Mouse (Mus musculus) mesoderm, embryonic 11.5 days (tissue): ENCODE results near the gene Cdc42ep5.

Experiments used
- DNase-seq: peaks from one replicate; pipeline ENCODE4 v3.0.0-alpha.2; 2012; ENCODE audit warnings: low read depth, low spot score

The Cdc42ep5 gene

DNA sequence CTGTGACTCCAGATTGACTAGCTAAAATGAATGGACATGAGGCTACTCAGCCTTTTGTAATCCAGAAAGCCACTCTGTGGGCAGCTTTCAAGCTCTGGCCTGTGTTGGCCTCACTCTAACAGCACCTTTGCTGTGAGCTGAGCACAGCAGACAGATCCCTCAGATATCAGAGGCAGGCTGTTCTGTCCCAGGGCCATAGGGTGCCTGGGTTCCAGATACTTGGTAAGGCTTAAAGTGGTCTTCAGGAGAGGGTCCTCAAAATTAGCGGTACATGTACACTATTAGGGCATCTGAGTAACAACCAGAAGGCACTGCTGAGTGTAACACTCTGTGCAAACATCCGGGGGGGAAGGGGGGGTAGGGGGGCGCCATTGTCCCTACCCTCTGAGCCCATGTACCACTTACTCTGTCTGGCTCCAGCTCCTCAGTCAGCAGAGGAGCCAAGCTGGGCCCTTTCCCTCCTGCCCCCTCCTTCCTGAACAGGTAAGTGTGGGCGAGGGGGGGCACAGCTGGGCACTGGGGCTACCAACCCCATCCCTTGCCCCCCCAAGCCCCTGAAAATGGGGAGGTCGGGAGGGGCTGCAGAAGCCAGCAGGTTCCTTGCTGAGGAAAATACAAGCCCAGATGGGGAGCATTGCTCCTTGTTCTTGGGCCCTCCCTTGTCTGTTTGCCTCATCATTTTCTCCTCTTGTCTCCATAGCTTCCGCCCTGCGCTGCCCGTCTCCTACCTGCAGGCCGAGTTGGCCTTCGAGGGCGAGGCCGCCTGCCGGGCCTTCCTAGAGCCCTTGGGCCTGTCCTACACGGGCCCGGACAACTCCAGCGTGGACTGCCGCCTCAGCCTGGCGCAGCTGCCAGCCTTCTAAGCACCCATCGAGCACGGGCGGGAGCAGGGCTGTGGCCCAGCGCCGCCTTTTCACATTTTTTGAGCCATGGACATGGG, 18.1 kb downstream of the Cdc42ep5 start:
- no peak for DNase-seq

DNA sequence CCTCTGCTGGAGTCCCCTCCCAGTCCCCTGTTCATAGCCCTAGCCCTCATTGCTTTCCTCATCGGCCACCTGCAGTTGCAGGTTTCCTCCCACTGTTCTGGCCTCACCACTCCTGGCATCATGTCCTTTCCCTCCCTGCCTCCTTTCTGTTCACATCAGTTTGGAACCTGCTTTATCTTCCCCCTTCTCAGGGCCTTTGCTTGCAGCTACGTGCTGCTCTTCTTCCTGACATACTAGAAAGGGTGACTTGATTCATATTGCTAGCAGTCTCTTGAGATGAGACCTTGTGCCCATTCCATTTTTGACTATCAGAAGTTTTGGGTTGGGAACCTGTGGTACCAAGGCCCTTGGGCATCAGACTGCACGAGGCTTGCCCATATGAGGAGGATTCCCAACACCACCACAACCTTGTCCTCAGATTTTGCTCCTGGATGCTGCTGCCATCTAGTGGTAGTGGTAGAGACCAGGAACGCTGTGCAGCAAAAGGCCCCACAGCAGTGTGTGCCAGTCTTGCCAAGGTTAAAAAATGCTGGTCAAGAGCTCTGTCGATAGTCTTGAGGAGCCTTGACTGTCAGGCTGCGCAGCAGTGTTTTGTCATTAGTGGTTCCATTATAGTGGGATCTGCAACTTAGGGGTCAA, 19.0 kb downstream of the Cdc42ep5 start:
- DNase-seq: peak; percentile 63

DNA sequence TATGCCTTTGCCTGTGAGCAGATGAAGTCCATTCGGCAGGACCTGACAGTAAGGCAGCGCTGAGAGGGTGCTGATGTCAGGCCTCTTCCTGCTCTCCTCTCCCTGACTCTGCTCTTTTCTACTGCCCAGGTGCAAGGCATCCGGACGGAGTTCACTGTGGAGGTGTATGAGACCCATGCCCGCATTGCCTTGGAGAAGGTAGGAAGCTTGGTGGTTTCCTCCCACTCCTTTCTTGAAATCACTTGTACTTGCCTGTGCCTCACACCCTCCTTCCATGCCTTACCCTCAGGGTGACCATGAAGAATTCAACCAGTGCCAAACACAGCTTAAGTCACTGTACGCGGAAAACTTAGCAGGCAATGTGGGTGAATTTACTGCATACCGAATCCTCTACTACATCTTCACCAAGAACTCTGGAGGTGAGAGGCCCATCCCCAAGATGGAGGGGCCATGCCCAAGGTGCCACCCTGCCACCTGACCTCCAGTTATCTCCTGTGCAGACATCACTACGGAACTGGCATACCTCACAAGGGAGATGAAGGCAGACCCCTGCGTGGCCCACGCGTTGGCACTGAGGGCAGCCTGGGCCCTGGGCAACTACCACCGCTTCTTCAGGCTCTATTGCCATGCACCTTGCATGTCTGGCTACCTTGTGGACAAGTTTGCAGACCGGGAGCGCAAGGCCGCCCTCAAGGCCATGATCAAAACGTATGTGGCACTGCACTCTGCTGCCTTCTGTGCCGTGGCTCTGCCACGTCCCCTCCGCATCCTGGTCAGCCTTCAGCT, 19.7 kb downstream of the Cdc42ep5 start:
- DNase-seq: no peak

DNA sequence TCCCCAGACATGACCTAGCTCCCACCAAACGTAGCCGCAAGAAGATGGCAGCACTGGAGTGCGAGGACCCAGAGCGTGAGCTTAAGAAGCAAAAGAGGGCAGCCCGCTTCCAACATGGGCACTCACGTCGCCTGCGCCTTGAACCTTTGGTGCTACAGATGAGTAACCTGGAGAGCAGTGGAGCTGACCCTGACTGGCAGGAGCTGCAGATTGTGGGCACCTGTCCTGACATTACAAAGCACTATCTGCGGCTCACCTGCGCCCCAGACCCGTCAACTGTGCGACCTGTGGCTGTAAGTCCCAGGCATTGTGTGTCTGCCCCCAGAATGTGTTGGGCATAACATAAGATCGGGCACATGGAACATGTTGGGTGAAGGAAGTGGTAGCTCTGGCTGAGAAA, 20.6 kb downstream of the Cdc42ep5 start:
- no peak for DNase-seq

DNA sequence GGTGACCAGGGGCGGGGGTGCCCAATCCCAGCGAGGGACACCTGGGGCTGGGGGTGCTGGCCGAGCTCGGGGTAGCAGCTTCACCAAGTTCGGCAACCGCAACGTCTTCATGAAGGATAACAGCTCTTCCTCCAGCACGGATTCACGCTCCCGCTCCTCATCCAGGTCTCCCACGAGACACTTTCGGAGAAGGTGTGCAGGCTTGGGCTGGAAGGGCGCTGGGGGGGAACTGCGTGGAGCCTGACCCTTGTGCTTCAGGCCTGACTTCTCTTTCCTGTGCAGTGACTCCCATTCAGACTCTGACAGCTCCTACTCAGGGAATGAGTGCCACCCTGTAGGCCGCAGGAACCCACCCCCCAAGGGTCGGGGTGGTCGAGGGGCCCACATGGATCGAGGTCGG, 21.2 kb downstream of the Cdc42ep5 start:
- DNase-seq: no peak

DNA sequence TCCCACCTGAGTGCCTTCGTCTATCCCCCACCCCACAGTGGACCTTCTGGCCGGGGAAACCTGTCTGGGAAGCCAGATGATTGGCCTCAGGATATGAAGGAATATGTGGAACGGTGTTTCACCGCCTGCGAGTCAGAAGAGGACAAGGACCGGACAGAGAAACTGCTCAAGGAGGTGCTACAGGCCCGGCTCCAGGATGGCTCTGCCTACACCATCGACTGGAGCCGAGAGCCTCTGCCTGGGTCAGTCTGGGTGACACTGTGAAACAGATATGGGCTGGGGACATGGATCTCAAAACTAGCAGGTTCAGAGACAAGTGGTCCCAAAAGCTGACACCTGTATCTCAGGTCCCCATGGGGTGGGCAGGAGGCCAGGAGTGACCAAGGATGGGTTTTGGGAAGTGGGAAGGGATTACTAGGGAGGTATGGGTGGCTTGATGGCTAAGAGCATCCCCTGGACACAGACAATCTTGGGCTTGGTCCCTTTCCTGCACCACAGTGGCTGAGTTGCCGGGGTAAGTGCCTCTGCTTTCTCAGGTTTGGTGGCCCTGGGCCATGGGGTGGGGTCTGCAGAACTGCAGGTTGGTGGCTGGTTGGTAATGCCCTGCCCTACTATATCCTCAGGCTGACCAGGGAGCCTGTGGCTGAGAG, 21.7 kb downstream of the Cdc42ep5 start:
- no peak for DNase-seq

DNA sequence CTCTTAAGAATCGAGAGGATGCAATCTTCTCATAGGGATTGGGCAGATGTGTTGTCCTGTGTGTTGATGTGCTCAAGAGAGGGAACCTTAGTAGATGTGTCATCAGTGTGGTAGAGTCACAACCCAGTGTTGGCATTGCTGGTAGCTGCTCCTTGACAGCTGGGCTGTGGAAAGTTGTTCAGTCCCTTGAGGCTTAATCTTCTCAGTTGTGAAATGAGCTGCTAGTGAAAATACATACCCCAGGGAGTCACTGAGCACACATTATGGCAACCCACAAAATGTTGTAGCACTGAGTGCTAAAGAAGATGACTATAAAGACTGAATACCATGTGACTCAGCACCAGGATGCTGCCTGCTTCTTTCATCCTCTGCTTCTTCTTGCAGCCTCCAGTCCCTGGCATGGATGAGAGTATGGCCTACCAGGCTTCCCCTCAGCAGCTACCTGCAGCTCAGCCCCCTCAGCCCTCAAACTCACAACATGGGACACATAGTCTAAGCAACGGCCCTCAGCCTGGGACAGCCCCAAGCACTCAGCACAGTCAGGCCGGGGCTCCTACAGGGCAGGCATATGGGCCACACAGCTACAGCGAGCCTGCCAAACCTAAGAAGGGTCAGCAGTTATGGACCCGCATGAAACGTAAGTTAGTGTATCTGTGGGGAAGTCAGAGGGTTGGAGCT, 22.9 kb downstream of the Cdc42ep5 start:
- no peak for DNase-seq

DNA sequence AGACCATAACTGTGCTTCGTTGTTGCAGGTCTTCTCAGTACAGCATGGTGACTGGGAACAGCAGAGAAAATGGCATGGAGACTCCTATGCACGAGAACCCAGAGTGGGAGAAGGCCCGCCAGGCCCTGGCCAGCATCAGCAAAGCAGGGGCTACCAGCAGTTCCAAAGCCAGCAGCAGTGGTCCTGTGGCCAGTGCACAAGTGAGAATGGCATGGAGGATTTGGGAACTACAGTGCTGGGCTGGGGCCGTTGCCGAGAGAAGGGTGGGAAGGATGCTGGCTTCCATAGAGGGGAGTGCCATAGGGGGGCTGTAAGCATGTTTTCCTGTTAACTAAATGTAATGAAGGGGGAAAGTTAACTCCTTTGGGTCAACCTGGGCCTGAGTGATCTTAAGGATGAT, 25.3 kb downstream of the Cdc42ep5 start:
- no peak for DNase-seq

DNA sequence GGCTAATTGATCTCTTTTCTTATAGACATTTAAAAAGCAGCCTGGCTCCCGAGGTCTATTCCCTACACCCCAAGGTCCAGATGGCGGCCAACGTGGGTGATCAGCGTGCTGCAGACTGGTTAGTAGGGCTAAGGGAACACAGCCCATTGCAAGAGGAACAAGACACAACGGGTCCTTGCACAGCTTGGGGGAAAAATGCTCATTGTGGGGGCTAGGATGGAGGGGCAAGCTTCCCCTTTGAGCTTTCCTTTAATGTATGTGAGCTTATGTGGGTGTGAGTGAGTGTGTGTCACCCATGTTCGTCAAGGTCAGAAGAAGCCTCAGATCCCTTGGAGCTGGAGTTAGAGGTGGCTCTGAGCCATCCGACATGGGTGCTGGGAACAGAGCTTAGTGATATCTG, 26.0 kb downstream of the Cdc42ep5 start:
- no peak for DNase-seq

DNA sequence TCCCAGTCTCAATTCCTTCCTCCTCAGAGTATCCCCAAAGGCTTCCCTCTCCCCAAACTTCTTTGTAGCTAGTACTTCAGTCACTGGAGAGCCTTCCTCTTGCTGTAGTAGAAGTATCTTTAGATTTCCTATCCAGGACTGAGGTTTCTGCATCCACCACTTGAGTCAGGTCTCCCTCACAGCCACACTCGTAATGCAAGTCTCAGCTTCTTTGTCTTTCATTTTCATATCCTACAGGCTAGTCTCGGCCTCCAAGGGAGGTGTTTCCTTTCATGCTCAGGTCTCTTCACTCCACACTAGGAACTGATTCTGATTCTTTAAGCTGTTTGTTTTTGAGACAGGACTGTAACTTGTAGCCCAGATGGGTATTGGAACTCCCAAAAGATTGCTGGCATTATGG, 26.5 kb downstream of the Cdc42ep5 start:
- no peak for DNase-seq

DNA sequence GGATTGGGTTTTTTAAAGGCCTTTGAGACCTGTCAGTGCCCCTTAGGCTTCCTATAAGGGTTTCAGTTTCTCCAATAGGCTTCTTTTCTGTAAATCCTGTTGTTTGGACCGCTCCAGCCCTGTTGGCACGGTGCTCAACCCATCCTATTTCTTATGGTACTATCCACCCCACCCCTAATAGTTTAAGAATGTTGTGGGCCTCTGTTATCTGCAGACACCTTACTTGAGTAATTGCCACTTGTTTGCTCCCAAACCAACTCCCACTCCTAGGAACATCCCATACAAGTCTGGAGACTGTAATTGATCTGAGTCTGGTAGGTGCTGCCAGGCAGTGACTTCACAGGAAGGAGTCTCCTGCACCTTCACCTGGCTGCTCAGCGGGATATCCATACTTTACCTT, 26.9 kb downstream of the Cdc42ep5 start:
- DNase-seq: no peak

DNA sequence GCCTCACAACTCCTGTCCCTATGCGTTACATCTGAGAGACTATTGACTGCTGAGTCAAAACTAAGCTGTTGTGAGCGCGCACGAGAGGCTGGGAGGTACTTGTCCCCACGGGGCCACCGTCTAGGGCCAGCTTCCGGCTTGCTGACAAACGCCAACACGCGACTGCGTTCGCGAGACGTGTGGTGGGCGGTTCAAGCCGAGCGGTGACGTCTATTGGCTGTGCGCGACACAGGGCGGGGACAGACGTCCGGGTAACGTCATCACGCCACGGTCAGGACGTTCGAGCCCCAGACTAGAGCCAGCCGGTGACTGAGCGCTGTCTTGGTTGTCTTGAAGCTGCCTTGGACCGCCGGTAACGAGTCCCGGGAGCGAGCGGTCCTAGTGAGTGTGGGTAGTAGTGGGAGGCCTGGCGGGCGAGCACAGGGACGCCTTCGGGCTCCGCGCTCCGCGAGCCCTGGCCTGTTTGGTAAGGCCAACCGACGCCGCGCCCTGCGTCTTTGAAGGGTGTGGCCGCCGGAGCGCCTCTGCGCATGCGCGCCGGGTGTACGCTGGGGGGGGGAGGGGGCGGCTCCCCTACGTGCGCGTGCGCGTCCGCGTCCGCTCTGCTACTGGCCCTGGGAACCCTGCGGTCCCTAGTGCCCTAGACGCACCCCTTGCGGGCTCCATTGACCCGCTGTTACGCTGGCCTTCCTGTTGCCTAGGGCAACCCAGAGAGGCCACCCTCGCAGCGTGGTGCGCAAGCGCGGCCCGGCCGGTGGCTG, 27.7 kb downstream of the Cdc42ep5 start, which contains the start of gene Leng8:
Leng8 (plus strand) TSS at position 269 of the 761 bp plus-strand sequence.
- peak; percentile 98 for DNase-seq

DNA sequence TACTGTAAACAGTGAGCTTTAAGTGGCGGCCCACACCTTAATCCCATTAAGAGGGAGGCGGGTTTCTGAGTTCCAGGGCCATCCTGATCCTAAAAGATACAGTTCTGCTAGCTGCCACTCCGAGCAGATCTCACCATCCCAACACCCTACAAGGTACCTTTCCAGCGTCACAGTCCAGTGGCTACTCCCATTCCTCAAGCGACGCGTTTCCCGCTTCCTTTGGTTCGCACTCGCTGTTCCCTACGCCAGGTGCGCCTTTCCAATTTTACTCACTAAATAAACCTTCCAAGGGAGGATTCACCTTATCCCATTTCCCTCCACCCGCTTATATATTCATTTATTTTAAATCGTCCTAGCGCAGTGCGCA, 28.3 kb downstream of the Cdc42ep5 start:
- DNase-seq: no peak

DNA sequence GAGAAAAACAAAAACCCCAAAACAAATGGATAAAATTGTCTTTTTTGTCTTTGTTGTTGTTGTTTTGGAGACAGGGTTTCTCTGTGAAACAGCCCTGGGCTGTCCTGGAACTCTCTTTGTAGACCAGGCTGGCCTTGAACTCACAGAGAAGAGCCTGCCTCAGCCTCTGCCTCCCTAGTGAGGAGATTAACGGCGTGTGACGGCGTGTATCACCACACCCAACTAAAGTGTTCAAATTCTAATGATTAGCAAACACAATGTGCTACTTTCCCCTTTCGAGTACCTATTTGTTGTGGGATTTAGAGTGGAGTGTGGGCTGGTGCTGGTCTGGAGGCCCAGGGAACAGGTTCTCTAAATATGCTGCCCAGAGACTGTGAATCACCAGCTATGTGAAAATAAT, 29.7 kb downstream of the Cdc42ep5 start:
- no peak for DNase-seq

DNA sequence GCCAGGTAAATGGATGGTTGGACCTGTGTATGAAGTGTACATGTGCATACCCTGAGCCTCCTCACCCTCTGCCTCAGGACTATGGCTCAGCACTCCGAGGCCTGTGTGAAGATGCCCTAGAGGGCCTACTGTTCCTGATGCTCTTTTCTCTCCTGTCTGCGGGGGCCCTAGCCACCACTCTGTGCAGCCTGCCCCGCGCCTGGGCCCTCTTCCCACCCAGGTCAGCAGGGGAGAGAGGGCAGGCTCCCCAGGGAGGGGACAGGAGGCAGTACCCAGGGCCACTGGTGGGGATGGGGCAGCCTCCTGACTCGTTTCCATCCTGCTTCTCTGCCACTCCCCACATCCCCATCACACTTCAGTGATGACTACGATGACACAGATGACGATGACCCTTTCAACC, 31.7 kb downstream of the Cdc42ep5 start:
- no peak for DNase-seq

DNA sequence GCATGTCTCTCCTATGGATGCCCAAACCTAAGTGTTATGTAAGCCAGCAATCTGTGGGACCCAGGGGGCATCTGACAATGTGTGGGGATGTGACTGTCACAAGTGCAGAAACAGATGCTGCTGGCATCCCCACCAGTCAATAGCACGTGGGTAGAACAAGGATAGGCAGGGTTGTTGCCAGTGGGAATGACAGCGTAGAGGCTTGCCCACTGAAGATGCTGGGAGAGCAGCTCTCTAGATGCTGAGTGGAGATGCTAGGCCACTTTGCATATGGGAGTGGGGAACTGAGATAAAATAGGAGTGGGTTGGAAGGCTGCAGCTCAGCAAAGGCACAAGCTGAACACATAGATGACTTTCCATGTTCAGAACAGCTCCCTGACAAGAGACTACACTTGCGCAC, 32.1 kb downstream of the Cdc42ep5 start:
- DNase-seq: no peak

DNA sequence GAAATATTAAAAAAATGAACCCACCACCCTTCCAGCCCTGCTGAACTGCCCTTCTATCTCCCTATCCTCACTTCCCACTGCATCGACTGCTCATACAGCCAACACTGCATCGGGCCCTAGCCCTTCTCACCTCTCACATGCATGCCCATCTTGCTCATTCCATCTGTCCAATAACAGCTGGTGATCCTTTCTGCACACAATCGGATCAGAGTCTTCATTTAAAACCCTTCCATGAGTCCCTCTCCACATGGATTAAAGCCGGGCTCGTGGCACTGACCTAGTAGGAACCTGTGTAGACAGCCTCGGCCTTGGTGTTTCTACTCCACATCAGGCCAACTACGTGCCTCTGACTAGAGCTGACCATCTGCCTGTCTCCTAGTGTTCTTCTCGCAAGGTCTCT, 32.7 kb downstream of the Cdc42ep5 start:
- no peak for DNase-seq

DNA sequence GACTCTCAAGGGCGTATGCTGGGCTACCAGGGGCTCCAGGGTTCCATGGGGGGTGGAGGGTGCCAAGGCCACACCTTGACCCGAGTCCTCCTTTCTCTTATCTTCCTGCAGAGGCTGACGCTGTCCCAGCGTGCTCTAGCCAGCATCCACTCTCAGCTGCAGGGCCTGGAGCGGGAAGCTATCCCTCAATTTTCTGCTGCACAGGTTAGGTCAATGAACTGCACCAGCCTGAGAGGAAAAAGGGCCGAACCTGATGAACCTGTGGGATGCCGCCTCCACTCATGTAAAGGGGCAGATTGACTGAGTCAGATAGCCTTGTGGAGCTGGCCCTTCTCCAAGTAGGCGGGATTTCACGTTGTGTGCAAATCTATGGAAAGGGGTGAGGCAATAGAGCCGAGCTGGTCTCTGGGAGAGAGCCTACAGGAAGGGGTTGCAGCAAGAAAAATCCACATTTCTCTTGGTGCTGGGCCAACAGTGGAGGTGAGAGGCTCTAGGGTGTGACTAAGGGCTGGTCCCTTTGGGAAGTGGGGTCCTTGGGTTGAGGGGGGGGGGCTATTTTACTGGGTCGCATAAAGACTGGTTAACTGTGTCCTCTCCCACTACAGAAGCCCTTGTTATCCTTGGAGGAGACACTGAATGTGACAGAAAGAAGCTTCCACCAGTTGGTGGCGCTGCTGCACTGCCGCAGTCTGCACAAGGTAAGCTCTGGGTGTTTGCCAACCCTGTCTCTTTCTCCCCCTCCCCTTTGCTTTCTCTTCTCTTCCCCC, 33.8 kb downstream of the Cdc42ep5 start:
- DNase-seq: peak; percentile 90

DNA sequence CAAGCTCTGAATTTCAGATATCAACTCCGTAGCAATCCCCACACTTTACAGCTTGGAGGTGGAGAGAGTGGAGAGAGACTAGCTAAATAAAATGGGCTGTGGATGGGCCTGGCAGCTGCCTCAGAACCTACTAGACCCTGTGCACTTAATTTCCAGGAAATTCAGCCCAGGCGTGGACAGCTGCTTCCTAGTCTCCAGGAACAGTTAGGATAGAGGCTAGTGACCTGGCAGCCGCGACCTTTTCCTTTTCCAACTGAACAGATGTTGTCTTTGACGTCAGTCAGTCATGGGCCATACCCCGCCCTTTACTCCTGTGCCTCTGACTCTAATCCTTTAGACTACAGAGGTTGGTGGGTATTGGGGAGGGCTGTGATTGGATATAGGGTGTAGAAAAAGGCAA, 35.8 kb downstream of the Cdc42ep5 start:
- DNase-seq: no peak

DNA sequence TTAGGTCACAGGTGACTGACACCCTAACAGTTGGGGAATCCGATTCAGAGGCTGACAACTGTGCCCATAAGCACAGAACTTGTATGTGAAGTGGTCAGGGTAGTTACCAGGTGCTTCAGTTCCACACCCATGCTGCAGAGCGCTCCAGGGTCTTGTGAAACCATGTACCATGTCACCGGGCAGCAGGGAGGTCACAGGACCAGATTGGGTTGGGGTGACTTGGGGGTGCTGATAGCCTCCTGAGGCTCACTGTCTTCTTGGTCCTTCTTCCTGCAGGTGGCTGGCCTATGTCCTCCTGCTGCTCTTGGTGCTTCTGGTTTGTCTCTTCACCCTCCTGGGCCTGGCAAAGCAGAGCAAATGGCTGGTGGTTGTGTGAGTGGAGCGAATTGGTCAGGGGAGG, 36.8 kb downstream of the Cdc42ep5 start:
- DNase-seq: no peak
